Mouse (Mus musculus) G1E (cell line): Measurements from ENCODE around the gene Cdc42bpb. TPM values are rescaled to one million over a fixed set of nuclear protein-coding genes. Genes with fewer than 3 reads are reported as not detected.

ENCODE experiments used
- ATAC-seq: 2 replicates; pipeline ENCODE4 v1.8.0; 2016; ENCODE audit warnings: mild to moderate bottlenecking; ENCODE audit not compliant: insufficient number of reproducible peaks, poor library complexity, low FRiP score, severe bottlenecking; ENCODE audit errors: extremely low read depth
- DNase-seq: peaks from one replicate; pipeline ENCODE4 v3.0.0; 2012; ENCODE audit warnings: low spot score
- H3K27me3 ChIP-seq: 2 replicates; pipeline ENCODE4 v1.6.1; 2012; ENCODE audit warnings: mild to moderate bottlenecking, low read length, inconsistent platforms; ENCODE audit not compliant: insufficient read depth
- H3K36me3 ChIP-seq: replicated peaks from 2 replicates; pipeline ENCODE3; 2012; ENCODE audit warnings: mild to moderate bottlenecking, inconsistent platforms
- H3K4me1 ChIP-seq: 2 replicates; pipeline ENCODE4 v1.6.1; 2012; ENCODE audit warnings: low read depth, low read length, inconsistent platforms, mixed read lengths; ENCODE audit not compliant: insufficient read depth
- H3K4me3 ChIP-seq: 2 replicates; pipeline ENCODE4 v1.5.1; 2012; ENCODE audit warnings: low read depth, mild to moderate bottlenecking, inconsistent platforms, low read length, moderate library complexity, mixed read lengths
- H3K9me3 ChIP-seq: replicated peaks from 2 replicates; pipeline ENCODE4 v1.6.1; 2012; ENCODE audit warnings: inconsistent platforms
- CTCF ChIP-seq: IDR thresholded peaks from 2 replicates; pipeline ENCODE4 v1.5.1; 2012; ENCODE audit warnings: low read depth, low read length, inconsistent platforms, mixed read lengths
- GATA1 ChIP-seq: IDR thresholded peaks from 2 replicates; pipeline ENCODE4 v1.6.1; 2012; ENCODE audit warnings: borderline replicate concordance, low read length, inconsistent platforms, mixed read lengths
- GATA2 ChIP-seq: IDR thresholded peaks from 2 replicates; pipeline ENCODE4 v1.6.1; 2012; ENCODE audit warnings: low read depth, low read length, inconsistent platforms, borderline replicate concordance
- POLR2AphosphoS5 ChIP-seq: IDR thresholded peaks from 2 replicates; pipeline ENCODE4 v1.6.1; 2012; ENCODE audit warnings: low read depth, low read length, inconsistent platforms; ENCODE audit not compliant: insufficient replicate concordance
- TAL1 ChIP-seq: conservative IDR thresholded peaks from 2 replicates; pipeline ENCODE4 v1.6.1; 2012; ENCODE audit warnings: low read depth, low read length, inconsistent platforms, mixed read lengths
- polyA plus RNA-seq: library from polyadenylated mRNA; stranded (reverse); fragments of >175 nt; gene quantifications from 2 replicates; pipeline ENCODE4 v1.2.3, GENCODE M21; 2012
- total RNA-seq, 2 experiments: library from RNA; stranded (forward) in 1 of 2; stranded (reverse) in 1 of 2; fragments of 200-1000 nt in 1 of 2; fragments of >200 nt in 1 of 2; fragmentation: Nextera tagmentation in 1 of 2; gene quantifications; 2 replicates each; pipeline ENCODE4 v1.2.3; 2014 to 2017

Cdc42bpb gene
- total and polyA plus RNA-seq, 3 experiments: not detected

- DNase-seq (no peak), ATAC-seq (no peak)
- Histone ChIP-seq H3K4me1 (peaks cover 6% of the 10 kb centered on the region), H3K36me3 (no peaks in the 10 kb centered on the region), H3K27me3 (peaks cover 35% of the 10 kb centered on the region; the same call in 1 of the 2 replicates), H3K4me3 (no peak overlapping the region), H3K9me3 (no peaks in the 10 kb centered on the region)
- TF ChIP-seq POLR2AphosphoS5: no peak
- no peak for TF ChIP-seq CTCF
- TF ChIP-seq GATA1: no peak
- no peak for TF ChIP-seq GATA2
- no peak for TF ChIP-seq TAL1
These were observed 76.0 kb downstream of the Cdc42bpb start for GRCm38 (mm10) chr12:111301322-111302017.

GRCm38 (mm10) chr12:111293025-111293424 is 84.5 kb downstream of the Cdc42bpb start:
- Histone ChIP-seq H3K4me1 (no peaks in the 10 kb centered on the region; the same call in 1 of the 2 replicates), H3K4me3 (no peak overlapping the region), H3K9me3 (no peaks in the 10 kb centered on the region), H3K36me3 (no peaks in the 10 kb centered on the region), H3K27me3 (peaks cover 40% of the 10 kb centered on the region)
- DNase-seq (no peak), ATAC-seq (no peak)
- TF ChIP-seq TAL1 (no peak), GATA1 (no peak), GATA2 (no peak), POLR2AphosphoS5 (no peak), CTCF (no peak)

- DNase-seq (no peak), ATAC-seq (no peak)
- Histone ChIP-seq H3K27me3 (peaks cover 22% of the 10 kb centered on the region), H3K4me3 (no peak overlapping the region), H3K4me1 (0 out of 2 replicates have a peak, but pooled peaks cover 3% of the 10 kb centered on the region), H3K9me3 (no peaks in the 10 kb centered on the region), H3K36me3 (no peaks in the 10 kb centered on the region)
- TF ChIP-seq GATA1 (no peak), POLR2AphosphoS5 (no peak), TAL1 (0 out of 2 replicates have a peak, but pooled peaks have one; percentile 7)
These were observed 93.0 kb downstream of the Cdc42bpb start for GRCm38 (mm10) chr12:111284532-111284931.

- no peak overlapping the region for H3K4me3 ChIP-seq
- no peak for TF ChIP-seq TAL1
- TF ChIP-seq CTCF: no peak
- no peak for TF ChIP-seq GATA1
- no peak for TF ChIP-seq POLR2AphosphoS5
- TF ChIP-seq GATA2: no peak
- DNase-seq (no peak), ATAC-seq (no peak)
- peaks cover 8% of the 10 kb centered on the region for H3K9me3 ChIP-seq
- no peaks in the 10 kb centered on the region for H3K36me3 ChIP-seq
- H3K4me1 ChIP-seq: 0 out of 2 replicates have a peak, but pooled peaks cover 3% of the 10 kb centered on the region
- peaks cover 23% of the 10 kb centered on the region for H3K27me3 ChIP-seq
These were observed 93.9 kb downstream of the Cdc42bpb start for GRCm38 (mm10) chr12:111283573-111283972.

- Histone ChIP-seq H3K27me3 (peaks cover 15% of the 10 kb centered on the region), H3K9me3 (peaks cover 46% of the 10 kb centered on the region), H3K4me3 (no peak overlapping the region), H3K36me3 (no peaks in the 10 kb centered on the region), H3K4me1 (peaks cover 5% of the 10 kb centered on the region)
- TF ChIP-seq GATA1 (no peak), POLR2AphosphoS5 (no peak), CTCF (no peak), TAL1 (no peak), GATA2 (no peak)
- ATAC-seq: no peak
- no peak for DNase-seq
These were observed 101.1 kb downstream of the Cdc42bpb start for GRCm38 (mm10) chr12:111276371-111276770.

- Histone ChIP-seq H3K36me3 (no peaks in the 10 kb centered on the region), H3K9me3 (peaks cover 47% of the 10 kb centered on the region), H3K4me1 (peaks cover 9% of the 10 kb centered on the region), H3K4me3 (peak overlapping the region; percentile 21), H3K27me3 (peaks cover 20% of the 10 kb centered on the region)
- no peak for TF ChIP-seq GATA1
- TF ChIP-seq GATA2: no peak
- no peak for TF ChIP-seq CTCF
- TF ChIP-seq TAL1: no peak
- no peak for TF ChIP-seq POLR2AphosphoS5
- DNase-seq: no peak
- ATAC-seq: no peak
These were observed 102.2 kb downstream of the Cdc42bpb start for GRCm38 (mm10) chr12:111275150-111275841.
